Mouse (Mus musculus): ENCODE measurements at regions not wholly inside any gene's neighbourhood (a gene's known extent, or its start where the extent isn't known, plus 50 kb on each side); places are given as distances from the start of the nearest gene placed in this dataset.

DNA sequence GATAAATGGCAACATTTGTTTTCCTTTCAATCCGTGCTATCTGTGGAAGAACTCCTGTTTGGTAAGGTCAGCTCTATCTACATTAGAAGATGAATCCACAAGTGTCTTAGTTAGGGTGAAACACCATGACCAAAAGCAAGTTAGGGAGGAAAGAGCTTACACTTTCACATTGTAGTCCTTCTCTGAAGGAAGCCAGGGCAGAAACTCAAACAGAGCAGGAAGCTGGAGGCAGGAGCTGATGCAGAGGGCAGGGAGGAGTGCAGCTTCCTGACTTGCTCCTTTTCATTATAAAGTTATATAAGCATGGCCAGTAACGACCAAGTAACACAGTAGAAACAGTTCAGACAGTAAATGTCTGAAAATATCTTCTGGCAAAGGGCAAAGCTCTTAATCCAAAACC is 117.9 kb upstream of the Gnao1 start:
- no peaks in the 10 kb centered on the region for H3K4me1 ChIP-seq
- no peak overlapping the region for H3K4me2 ChIP-seq (replicated peaks)
- H3K36me3 ChIP-seq = no peaks in the 10 kb centered on the region
- H3K9ac ChIP-seq = no peak overlapping the region
- H3K27ac ChIP-seq = no peak overlapping the region
- no peaks in the 10 kb centered on the region for H3K9me3 ChIP-seq
- H3K4me3 ChIP-seq = no peak overlapping the region
- 67% methylated on average over 2 of the region's 2 CpGs for WGBS
- no peak for ATAC-seq (ENCODE audit: insufficient number of reproducible peaks, insufficient read depth, low FRiP score, low TSS enrichment)
- H3K27me3 ChIP-seq = no peaks in the 10 kb centered on the region

DNA sequence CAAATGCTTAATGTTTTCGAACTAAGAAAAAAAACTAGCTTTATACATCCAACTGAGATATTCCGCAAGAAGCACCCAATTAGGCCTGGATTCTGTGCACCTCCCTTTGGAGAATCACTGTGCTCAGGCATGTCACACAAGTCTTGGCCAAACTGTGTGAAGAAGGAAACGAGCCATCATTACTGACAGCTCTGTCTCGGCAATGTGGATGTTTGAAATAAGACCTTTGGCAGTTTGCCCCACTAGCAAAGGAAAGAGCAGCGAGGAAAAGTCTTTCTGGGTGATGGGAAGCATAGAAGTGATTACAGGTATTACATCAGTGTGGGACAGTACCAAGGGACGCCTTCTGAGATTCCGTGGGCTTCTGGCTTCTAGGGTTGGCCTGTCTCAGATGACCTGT is 112.6 kb upstream of the Gnao1 start:
- Histone ChIP-seq H3K4me2 (replicated peaks) (no peak overlapping the region), H3K27ac (no peak overlapping the region), H3K36me3 (no peaks in the 10 kb centered on the region), H3K9me3 (no peaks in the 10 kb centered on the region), H3K4me3 (no peak overlapping the region), H3K4me1 (no peaks in the 10 kb centered on the region), H3K27me3 (no peaks in the 10 kb centered on the region), H3K9ac (no peak overlapping the region)
- WGBS = 66% methylated on average over 7 of the region's 7 CpGs
- no peak for ATAC-seq (ENCODE audit: insufficient number of reproducible peaks, insufficient read depth, low FRiP score, low TSS enrichment)

DNA sequence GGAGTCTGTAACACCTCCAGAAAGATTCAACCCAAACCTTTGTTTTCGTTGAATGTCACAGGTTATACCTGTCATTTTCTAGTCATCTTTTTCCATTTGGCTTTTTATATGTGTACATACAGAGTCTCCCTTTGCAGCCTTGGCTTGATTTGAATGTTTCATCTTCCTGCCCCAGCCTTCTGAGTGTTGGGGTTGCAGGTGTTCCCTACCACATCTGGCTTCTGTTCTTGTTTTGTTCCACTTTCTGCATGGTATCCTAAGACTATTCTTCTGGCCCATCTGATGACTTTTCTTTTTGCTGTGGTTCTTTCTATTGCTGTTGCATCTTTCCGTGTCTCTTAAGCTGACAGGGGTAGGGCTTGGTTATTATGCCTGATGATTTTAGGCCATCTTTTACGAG is 111.3 kb upstream of the Gnao1 start:
- no peak for ATAC-seq (ENCODE audit: insufficient number of reproducible peaks, insufficient read depth, low FRiP score, low TSS enrichment)
- Histone ChIP-seq H3K27ac (no peak overlapping the region), H3K4me1 (no peaks in the 10 kb centered on the region), H3K36me3 (no peaks in the 10 kb centered on the region), H3K9me3 (no peaks in the 10 kb centered on the region), H3K4me3 (no peak overlapping the region), H3K9ac (no peak overlapping the region), H3K27me3 (no peaks in the 10 kb centered on the region), H3K4me2 (replicated peaks) (no peak overlapping the region)
- 85% methylated on average over 3 of the region's 3 CpGs for WGBS

- Histone ChIP-seq H3K36me3 (no peaks in the 10 kb centered on the region), H3K9ac (no peak overlapping the region), H3K4me2 (replicated peaks) (no peak overlapping the region), H3K27ac (no peak overlapping the region), H3K9me3 (no peaks in the 10 kb centered on the region), H3K4me3 (no peak overlapping the region), H3K4me1 (no peaks in the 10 kb centered on the region), H3K27me3 (no peaks in the 10 kb centered on the region)
- 67% methylated on average over 3 of the region's 3 CpGs for WGBS
- ATAC-seq (ENCODE audit: insufficient number of reproducible peaks, insufficient read depth, low FRiP score, low TSS enrichment) = no peak
These were observed 108.4 kb upstream of the Gnao1 start for GRCm38 (mm10) chr8:93701391-93701790.

DNA sequence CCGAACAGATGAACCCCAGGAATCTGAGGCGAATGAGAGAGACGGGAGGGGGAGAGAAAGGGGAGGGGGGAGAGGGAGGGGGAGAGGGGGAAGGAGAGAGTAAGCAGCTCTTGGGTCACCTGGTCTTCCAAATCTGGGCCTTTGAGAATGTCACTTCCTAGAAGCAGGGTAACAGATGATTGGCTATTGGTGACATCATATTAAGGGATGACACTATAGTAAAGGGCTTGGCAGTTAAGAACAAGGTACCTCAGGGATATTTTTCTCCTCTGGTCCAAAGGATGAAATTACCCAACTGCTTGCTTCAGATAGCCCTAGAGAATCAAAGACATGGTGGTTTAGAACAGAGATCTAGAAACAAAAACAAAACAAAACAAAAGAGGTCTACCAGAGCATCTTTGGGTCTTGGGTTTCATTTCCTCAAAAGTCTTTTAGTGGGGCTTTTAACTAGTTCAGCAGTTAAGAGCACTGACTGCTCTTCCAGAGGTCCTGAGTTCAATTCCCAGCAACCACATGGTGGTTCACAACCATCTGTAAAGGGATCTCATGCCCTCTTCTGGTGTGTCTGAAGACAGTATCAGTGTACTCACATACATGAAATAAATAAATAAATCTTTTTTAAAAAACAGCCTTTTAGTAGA is 97.6 kb upstream of the Gnao1 start:
- Histone ChIP-seq H3K4me1 (no peaks in the 10 kb centered on the region), H3K9ac (no peak overlapping the region), H3K27me3 (no peaks in the 10 kb centered on the region), H3K27ac (no peak overlapping the region), H3K4me2 (replicated peaks) (no peak overlapping the region), H3K4me3 (no peak overlapping the region), H3K36me3 (no peaks in the 10 kb centered on the region), H3K9me3 (no peaks in the 10 kb centered on the region)
- ATAC-seq (ENCODE audit: insufficient number of reproducible peaks, insufficient read depth, low FRiP score, low TSS enrichment) = no peak
- 81% methylated on average over 3 of the region's 3 CpGs for WGBS

DNA sequence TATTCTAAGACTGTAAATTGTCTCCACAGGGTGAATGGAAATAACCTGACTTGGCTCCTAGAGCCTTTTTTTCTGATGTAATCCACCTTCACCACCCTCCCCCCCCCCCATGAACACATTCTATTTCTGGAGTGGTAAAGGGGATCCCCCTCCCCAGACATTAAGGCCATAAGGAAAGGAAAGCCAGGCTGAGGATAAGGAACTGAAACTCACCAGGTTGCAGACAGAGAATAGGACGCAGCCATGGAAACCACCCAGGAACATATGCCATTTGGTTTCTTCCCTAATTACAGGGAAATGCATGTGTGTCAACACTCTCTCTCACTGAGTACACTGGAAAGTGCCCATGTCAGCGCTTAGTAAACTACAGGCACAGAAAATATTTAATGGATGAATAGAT is 96.5 kb upstream of the Gnao1 start:
- Histone ChIP-seq H3K36me3 (no peaks in the 10 kb centered on the region), H3K27me3 (no peaks in the 10 kb centered on the region), H3K4me3 (no peak overlapping the region), H3K9ac (no peak overlapping the region), H3K4me1 (no peaks in the 10 kb centered on the region), H3K4me2 (replicated peaks) (no peak overlapping the region), H3K27ac (no peak overlapping the region), H3K9me3 (no peaks in the 10 kb centered on the region)
- ATAC-seq (ENCODE audit: insufficient number of reproducible peaks, insufficient read depth, low FRiP score, low TSS enrichment) = no peak
- 90% methylated on average over 2 of the region's 2 CpGs for WGBS

- H3K9me3 ChIP-seq = no peaks in the 10 kb centered on the region
- H3K4me1 ChIP-seq = no peaks in the 10 kb centered on the region
- no peak for ATAC-seq (ENCODE audit: insufficient number of reproducible peaks, insufficient read depth, low FRiP score, low TSS enrichment)
- H3K27ac ChIP-seq = no peak overlapping the region
- no peaks in the 10 kb centered on the region for H3K27me3 ChIP-seq
- H3K4me3 ChIP-seq = no peak overlapping the region
- no peak overlapping the region for H3K4me2 ChIP-seq (replicated peaks)
- H3K36me3 ChIP-seq = no peaks in the 10 kb centered on the region
- 87% methylated on average over 15 of the region's 15 CpGs for WGBS
- H3K9ac ChIP-seq = no peak overlapping the region
These were observed 84.8 kb upstream of the Gnao1 start for GRCm38 (mm10) chr8:93724896-93725489.

DNA sequence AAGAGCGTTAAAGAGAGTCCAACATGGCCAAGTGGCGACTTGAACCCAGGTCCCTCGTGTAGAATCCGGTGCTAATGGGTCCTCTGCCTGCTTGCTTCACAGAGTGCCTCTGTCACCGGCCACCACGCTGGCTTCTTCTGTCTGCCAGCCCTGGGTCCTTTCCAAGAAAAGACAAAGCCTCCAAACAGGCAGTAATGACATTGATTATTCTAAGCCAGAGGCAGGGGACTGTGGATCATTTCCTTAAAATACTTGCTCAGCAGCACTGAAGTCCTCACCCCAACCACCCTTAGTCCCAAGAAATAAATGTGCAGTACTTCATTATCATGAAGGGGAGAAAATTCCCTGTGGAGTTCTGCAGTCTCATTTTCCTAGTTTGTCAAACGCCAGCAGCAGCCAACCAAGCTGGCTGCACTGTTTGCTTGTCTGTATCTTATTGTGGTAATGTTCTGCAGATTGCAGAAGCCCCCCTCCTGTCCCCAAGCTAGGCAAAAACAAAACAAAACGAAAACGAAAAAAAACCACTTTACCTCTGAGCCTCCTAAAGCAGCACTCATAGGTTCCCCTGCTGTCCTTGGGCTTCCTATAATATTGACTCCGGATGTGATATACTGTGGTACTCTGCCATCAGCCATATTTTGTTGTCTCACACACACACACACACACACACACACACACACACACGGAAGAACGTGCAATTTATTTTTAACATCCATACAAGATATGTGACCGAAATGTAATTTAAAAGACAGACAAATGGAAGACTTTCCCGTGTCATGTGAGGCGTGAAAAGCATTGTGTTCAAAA is 80.4 kb upstream of the Gnao1 start:
- H3K27ac ChIP-seq = no peak overlapping the region
- H3K4me1 ChIP-seq = 0 out of 2 replicates have a peak, but pooled peaks cover 4% of the 10 kb centered on the region
- no peaks in the 10 kb centered on the region for H3K27me3 ChIP-seq
- H3K4me2 ChIP-seq (replicated peaks) = no peak overlapping the region
- H3K9ac ChIP-seq = no peak overlapping the region
- ATAC-seq (ENCODE audit: insufficient number of reproducible peaks, insufficient read depth, low FRiP score, low TSS enrichment) = no peak
- no peaks in the 10 kb centered on the region for H3K36me3 ChIP-seq
- no peak overlapping the region for H3K4me3 ChIP-seq
- WGBS = 71% methylated on average over 15 of the region's 15 CpGs
- no peaks in the 10 kb centered on the region for H3K9me3 ChIP-seq

- Histone ChIP-seq H3K4me2 (replicated peaks) (no peak overlapping the region), H3K4me1 (0 out of 2 replicates have a peak, but pooled peaks cover 4% of the 10 kb centered on the region), H3K4me3 (no peak overlapping the region), H3K9me3 (no peaks in the 10 kb centered on the region), H3K36me3 (no peaks in the 10 kb centered on the region), H3K27ac (no peak overlapping the region), H3K9ac (no peak overlapping the region), H3K27me3 (no peaks in the 10 kb centered on the region)
- ATAC-seq (ENCODE audit: insufficient number of reproducible peaks, insufficient read depth, low FRiP score, low TSS enrichment) = no peak
- 71% methylated on average over 14 of the region's 14 CpGs for WGBS
These were observed 78.7 kb upstream of the Gnao1 start for GRCm38 (mm10) chr8:93730738-93731700.

DNA sequence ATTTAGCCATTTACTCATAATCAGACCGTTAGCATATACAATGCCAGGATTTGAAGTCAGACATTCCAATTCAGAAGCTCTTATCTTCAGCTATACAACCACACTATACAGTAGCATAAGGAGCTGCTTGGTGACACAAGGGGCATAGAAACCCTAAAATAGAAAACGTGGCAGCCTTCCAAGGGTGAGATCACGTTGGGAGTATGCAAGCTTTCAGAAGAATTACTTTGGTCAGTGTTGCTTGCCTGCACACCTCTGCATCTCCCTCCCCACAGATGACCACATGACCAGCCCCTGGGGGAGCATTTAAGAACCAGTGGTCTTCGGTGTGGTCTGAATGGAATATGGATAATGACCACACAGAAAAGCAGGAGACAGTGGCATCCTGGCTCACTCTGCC is 74.9 kb upstream of the Gnao1 start:
- Histone ChIP-seq H3K4me3 (no peak overlapping the region), H3K4me1 (0 out of 2 replicates have a peak, but pooled peaks cover 4% of the 10 kb centered on the region), H3K27me3 (no peaks in the 10 kb centered on the region), H3K9ac (no peak overlapping the region), H3K9me3 (no peaks in the 10 kb centered on the region), H3K4me2 (replicated peaks) (no peak overlapping the region), H3K36me3 (no peaks in the 10 kb centered on the region), H3K27ac (no peak overlapping the region)
- ATAC-seq (ENCODE audit: insufficient number of reproducible peaks, insufficient read depth, low FRiP score, low TSS enrichment) = no peak
- WGBS = 76% methylated on average over 4 of the region's 4 CpGs

DNA sequence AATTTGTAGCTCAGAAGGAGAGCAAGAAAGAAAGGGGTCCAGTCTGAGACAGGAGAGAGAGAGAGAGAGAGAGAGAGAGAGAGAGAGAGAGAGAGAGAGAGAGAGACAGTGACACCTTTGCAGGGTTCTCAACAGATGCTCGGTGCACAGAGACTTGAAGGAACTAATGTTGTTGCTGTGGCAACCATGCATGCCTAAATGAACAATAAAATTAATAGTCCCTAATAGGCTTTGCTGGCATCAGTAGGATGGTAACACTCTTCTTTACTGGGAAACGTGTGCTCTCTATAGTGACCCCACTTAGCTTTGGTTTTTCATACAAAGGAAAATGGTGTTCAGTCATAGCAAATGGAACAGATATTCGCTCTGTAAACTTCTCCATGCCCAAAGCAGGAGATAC is 69.5 kb upstream of the Gnao1 start:
- WGBS = 76% methylated on average over 3 of the region's 3 CpGs
- Histone ChIP-seq H3K4me1 (no peaks in the 10 kb centered on the region), H3K36me3 (no peaks in the 10 kb centered on the region), H3K27me3 (no peaks in the 10 kb centered on the region), H3K9me3 (no peaks in the 10 kb centered on the region), H3K9ac (no peak overlapping the region), H3K4me3 (no peak overlapping the region), H3K4me2 (replicated peaks) (no peak overlapping the region), H3K27ac (no peak overlapping the region)
- ATAC-seq (ENCODE audit: insufficient number of reproducible peaks, insufficient read depth, low FRiP score, low TSS enrichment) = no peak

Data from embryonic facial prominence, embryonic 12.5 days (tissue).